Mouse (Mus musculus): ENCODE measurements around the gene Iqschfp. TPM values are rescaled to one million over a fixed set of nuclear protein-coding genes. Genes with fewer than 3 reads are reported as not detected.

Gene Iqschfp
- polyA plus RNA-seq, 1 experiment from 2014 or later: 0.10 TPM

- Histone ChIP-seq H3K4me1 (no peaks in the 10 kb centered on the region), H3K36me3 (no peaks in the 10 kb centered on the region), H3K4me2 (no peak overlapping the region), H3K27ac (no peak overlapping the region), H3K4me3 (replicated peaks) (no peak overlapping the region), H3K9ac (no peak overlapping the region), H3K27me3 (replicated peaks) (no peaks in the 10 kb centered on the region), H3K9me3 (no peaks in the 10 kb centered on the region)
- WGBS: 67% methylated on average over 6 of the region's 6 CpGs
- no peak for ATAC-seq (ENCODE audit: insufficient read depth, low FRiP score, low read depth)
Measured at GRCm38 (mm10) chr3:68325575-68325974, 433.5 kb downstream of the Iqschfp start.

GRCm38 (mm10) chr3:68332515-68332914, 440.5 kb downstream of the Iqschfp start:
- ATAC-seq (ENCODE audit: insufficient read depth, low FRiP score, low read depth): no peak
- Histone ChIP-seq H3K9ac (no peak overlapping the region), H3K9me3 (no peaks in the 10 kb centered on the region), H3K4me1 (no peaks in the 10 kb centered on the region), H3K4me2 (no peak overlapping the region), H3K27ac (no peak overlapping the region), H3K27me3 (replicated peaks) (no peaks in the 10 kb centered on the region), H3K36me3 (no peaks in the 10 kb centered on the region), H3K4me3 (replicated peaks) (no peak overlapping the region)
- WGBS: 37% methylated on average over 2 of the region's 2 CpGs

GRCm38 (mm10) chr3:68335501-68335900, 443.5 kb downstream of the Iqschfp start:
- Histone ChIP-seq H3K4me3 (replicated peaks) (no peak overlapping the region), H3K36me3 (no peaks in the 10 kb centered on the region), H3K27ac (no peak overlapping the region), H3K27me3 (replicated peaks) (no peaks in the 10 kb centered on the region), H3K4me1 (no peaks in the 10 kb centered on the region), H3K9ac (no peak overlapping the region), H3K4me2 (no peak overlapping the region), H3K9me3 (no peaks in the 10 kb centered on the region)
- ATAC-seq (ENCODE audit: insufficient read depth, low FRiP score, low read depth): no peak
- WGBS: 92% methylated on average over 4 of the region's 4 CpGs

GRCm38 (mm10) chr3:68350624-68351023, 458.6 kb downstream of the Iqschfp start:
- Histone ChIP-seq H3K36me3 (no peaks in the 10 kb centered on the region), H3K9ac (no peak overlapping the region), H3K27ac (no peak overlapping the region), H3K4me1 (no peaks in the 10 kb centered on the region), H3K4me2 (no peak overlapping the region), H3K9me3 (no peaks in the 10 kb centered on the region), H3K4me3 (replicated peaks) (no peak overlapping the region), H3K27me3 (replicated peaks) (no peaks in the 10 kb centered on the region)
- WGBS: 86% methylated on average over 6 of the region's 6 CpGs
- no peak for ATAC-seq (ENCODE audit: insufficient read depth, low FRiP score, low read depth)

GRCm38 (mm10) chr3:68351461-68351860, 459.4 kb downstream of the Iqschfp start:
- H3K27me3 ChIP-seq (replicated peaks): no peaks in the 10 kb centered on the region
- no peaks in the 10 kb centered on the region for H3K36me3 ChIP-seq
- ATAC-seq (ENCODE audit: insufficient read depth, low FRiP score, low read depth): no peak
- no peak overlapping the region for H3K4me2 ChIP-seq
- H3K4me3 ChIP-seq (replicated peaks): no peak overlapping the region
- no peaks in the 10 kb centered on the region for H3K4me1 ChIP-seq
- H3K9me3 ChIP-seq: no peaks in the 10 kb centered on the region
- no peak overlapping the region for H3K27ac ChIP-seq
- 9% methylated on average over 3 of the region's 3 CpGs for WGBS
- no peak overlapping the region for H3K9ac ChIP-seq

GRCm38 (mm10) chr3:68352961-68353360, 460.9 kb downstream of the Iqschfp start:
- Histone ChIP-seq H3K4me2 (no peak overlapping the region), H3K9ac (no peak overlapping the region), H3K27me3 (replicated peaks) (no peaks in the 10 kb centered on the region), H3K9me3 (no peaks in the 10 kb centered on the region), H3K4me3 (replicated peaks) (no peak overlapping the region), H3K4me1 (no peaks in the 10 kb centered on the region), H3K36me3 (no peaks in the 10 kb centered on the region), H3K27ac (no peak overlapping the region)
- ATAC-seq (ENCODE audit: insufficient read depth, low FRiP score, low read depth): no peak
- 80% methylated on average over 7 of the region's 7 CpGs for WGBS

GRCm38 (mm10) chr3:68353492-68353891, 461.5 kb downstream of the Iqschfp start:
- no peak for ATAC-seq (ENCODE audit: insufficient read depth, low FRiP score, low read depth)
- H3K27ac ChIP-seq: no peak overlapping the region
- H3K36me3 ChIP-seq: no peaks in the 10 kb centered on the region
- H3K4me1 ChIP-seq: no peaks in the 10 kb centered on the region
- H3K9me3 ChIP-seq: no peaks in the 10 kb centered on the region
- H3K9ac ChIP-seq: no peak overlapping the region
- H3K4me2 ChIP-seq: no peak overlapping the region
- H3K4me3 ChIP-seq (replicated peaks): no peak overlapping the region
- WGBS: 32% methylated on average over 3 of the region's 3 CpGs
- H3K27me3 ChIP-seq (replicated peaks): no peaks in the 10 kb centered on the region

- Histone ChIP-seq H3K4me2 (no peak overlapping the region), H3K9ac (no peak overlapping the region), H3K9me3 (no peaks in the 10 kb centered on the region), H3K4me1 (no peaks in the 10 kb centered on the region), H3K27me3 (replicated peaks) (no peaks in the 10 kb centered on the region), H3K27ac (no peak overlapping the region), H3K36me3 (no peaks in the 10 kb centered on the region), H3K4me3 (replicated peaks) (no peak overlapping the region)
- WGBS: 68% methylated on average over 2 of the region's 2 CpGs
- ATAC-seq (ENCODE audit: insufficient read depth, low FRiP score, low read depth): no peak
Measured at GRCm38 (mm10) chr3:68356516-68356915, 464.5 kb downstream of the Iqschfp start.

- no peaks in the 10 kb centered on the region for H3K27me3 ChIP-seq (replicated peaks)
- H3K27ac ChIP-seq: no peak overlapping the region
- ATAC-seq (ENCODE audit: insufficient read depth, low FRiP score, low read depth): no peak
- no peaks in the 10 kb centered on the region for H3K4me1 ChIP-seq
- no peak overlapping the region for H3K4me2 ChIP-seq
- H3K9ac ChIP-seq: no peak overlapping the region
- H3K9me3 ChIP-seq: no peaks in the 10 kb centered on the region
- no peak overlapping the region for H3K4me3 ChIP-seq (replicated peaks)
- no peaks in the 10 kb centered on the region for H3K36me3 ChIP-seq
Measured at GRCm38 (mm10) chr3:68368029-68368428, 476.0 kb downstream of the Iqschfp start.

- Histone ChIP-seq H3K9ac (no peak overlapping the region), H3K4me3 (replicated peaks) (no peak overlapping the region), H3K27me3 (replicated peaks) (no peaks in the 10 kb centered on the region), H3K4me2 (no peak overlapping the region), H3K27ac (no peak overlapping the region), H3K36me3 (no peaks in the 10 kb centered on the region), H3K9me3 (no peaks in the 10 kb centered on the region), H3K4me1 (no peaks in the 10 kb centered on the region)
- no peak for ATAC-seq (ENCODE audit: insufficient read depth, low FRiP score, low read depth)
- no CpG with 5 or more reads among the region's 1 CpGs for WGBS
Measured at GRCm38 (mm10) chr3:68372925-68373324, 480.9 kb downstream of the Iqschfp start.

- ATAC-seq (ENCODE audit: insufficient read depth, low FRiP score, low read depth): peak; percentile 50; the same call in 1 of the 2 replicates
- H3K4me2 ChIP-seq: 0 out of 2 replicates have a peak overlapping the region, but pooled peaks have one; percentile 8
- H3K9me3 ChIP-seq: no peaks in the 10 kb centered on the region
- no peak overlapping the region for H3K27ac ChIP-seq
- 13% methylated on average over 10 of the region's 10 CpGs for WGBS
- H3K36me3 ChIP-seq: no peaks in the 10 kb centered on the region
- H3K4me3 ChIP-seq (replicated peaks): no peak overlapping the region
- H3K9ac ChIP-seq: no peak overlapping the region
- no peaks in the 10 kb centered on the region for H3K27me3 ChIP-seq (replicated peaks)
- no peaks in the 10 kb centered on the region for H3K4me1 ChIP-seq
Measured at GRCm38 (mm10) chr3:68375100-68375508, 483.1 kb downstream of the Iqschfp start.

- H3K9me3 ChIP-seq: no peaks in the 10 kb centered on the region
- H3K27me3 ChIP-seq (replicated peaks): no peaks in the 10 kb centered on the region
- H3K9ac ChIP-seq: no peak overlapping the region
- H3K4me2 ChIP-seq: no peak overlapping the region
- 58% methylated on average over 7 of the region's 7 CpGs for WGBS
- H3K36me3 ChIP-seq: no peaks in the 10 kb centered on the region
- no peaks in the 10 kb centered on the region for H3K4me1 ChIP-seq
- H3K4me3 ChIP-seq (replicated peaks): no peak overlapping the region
- ATAC-seq (ENCODE audit: insufficient read depth, low FRiP score, low read depth): no peak
- H3K27ac ChIP-seq: no peak overlapping the region
Measured at GRCm38 (mm10) chr3:68377452-68378198, 485.6 kb downstream of the Iqschfp start.

GRCm38 (mm10) chr3:68378799-68379198, 486.8 kb downstream of the Iqschfp start:
- Histone ChIP-seq H3K4me3 (replicated peaks) (no peak overlapping the region), H3K4me1 (no peaks in the 10 kb centered on the region), H3K36me3 (no peaks in the 10 kb centered on the region), H3K27me3 (replicated peaks) (no peaks in the 10 kb centered on the region), H3K27ac (no peak overlapping the region), H3K9me3 (no peaks in the 10 kb centered on the region), H3K4me2 (no peak overlapping the region), H3K9ac (no peak overlapping the region)
- ATAC-seq (ENCODE audit: insufficient read depth, low FRiP score, low read depth): no peak
- 71% methylated on average over 2 of the region's 2 CpGs for WGBS
